Mouse (Mus musculus) embryo, embryonic 9.5 days (tissue): ENCODE measurements around the gene Tlr13.

Experiments used
- DNase-seq: peaks from one replicate; pipeline ENCODE4 v3.0.0-alpha.2; 2017; ENCODE audit errors: extremely low spot score

The Tlr13 gene

GRCm38 (mm10) chrX:106142936-106143335 lies at the start of gene Tlr13:
Tlr13 (plus strand) TSS chrX:106143204.
- no peak for DNase-seq

GRCm38 (mm10) chrX:106105464-106105863 lies 37.5 kb upstream of the Tlr13 start:
- DNase-seq: no peak

DNA sequence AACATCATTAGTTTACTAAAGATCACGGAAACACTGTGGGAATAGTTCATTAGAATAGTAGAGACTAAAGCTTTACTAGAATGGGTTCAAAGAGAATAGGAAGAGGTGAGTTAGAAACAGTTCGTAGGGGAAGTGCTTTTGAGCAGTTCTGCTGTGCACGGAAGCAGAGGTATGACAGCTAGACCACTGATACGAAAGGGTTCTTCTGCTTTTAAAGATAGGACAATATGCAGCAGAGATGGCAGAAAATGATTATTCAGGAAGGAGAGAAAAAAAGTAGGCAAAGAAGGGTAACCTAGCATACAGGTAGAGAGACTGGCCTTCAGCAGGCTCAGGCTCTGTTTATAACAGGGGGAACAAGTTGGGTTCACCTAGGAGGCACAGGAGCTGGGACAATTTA lies 29.1 kb upstream of the Tlr13 start:
- DNase-seq: no peak

DNA sequence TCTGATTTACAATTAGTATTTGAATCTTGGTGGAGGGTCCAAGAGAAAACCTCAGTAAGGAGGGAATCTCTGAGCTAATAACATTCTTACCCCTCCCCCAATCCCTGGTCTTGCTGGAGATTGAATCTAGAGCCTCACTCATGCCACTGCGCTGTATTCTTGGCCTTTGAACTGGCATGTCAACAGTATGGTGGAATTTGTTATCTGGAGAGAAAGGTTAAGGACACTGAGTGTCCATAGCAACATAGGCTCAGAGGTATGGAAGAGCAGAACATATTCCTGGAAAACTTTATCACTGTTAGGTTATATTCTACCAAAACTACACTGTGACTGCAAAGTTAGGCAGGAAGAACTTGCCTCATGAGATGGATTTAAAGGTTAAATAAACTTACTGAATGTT lies 28.3 kb upstream of the Tlr13 start:
- no peak for DNase-seq

DNA sequence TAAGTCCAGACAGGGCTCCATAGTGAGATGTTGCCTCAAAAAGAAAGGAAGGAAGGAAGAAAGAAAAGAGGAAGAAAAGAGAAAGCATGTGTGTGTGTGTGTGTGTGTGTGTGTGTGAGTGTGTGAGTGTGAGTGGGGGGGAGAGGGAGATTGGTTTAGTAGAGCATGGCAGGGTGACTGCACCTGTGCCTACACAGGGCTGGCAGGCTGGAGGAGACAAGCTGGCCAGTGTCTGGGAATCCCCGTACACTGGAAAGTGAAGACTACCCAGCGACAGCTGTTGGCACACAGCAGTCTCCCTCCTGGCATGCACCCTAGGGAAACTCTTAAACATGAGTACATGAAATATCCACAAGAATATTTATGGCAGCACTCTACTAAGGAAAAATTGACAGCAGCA lies 20.2 kb upstream of the Tlr13 start:
- DNase-seq: no peak

- no peak for DNase-seq
Measured at GRCm38 (mm10) chrX:106128283-106128682, 14.7 kb upstream of the Tlr13 start.

DNA sequence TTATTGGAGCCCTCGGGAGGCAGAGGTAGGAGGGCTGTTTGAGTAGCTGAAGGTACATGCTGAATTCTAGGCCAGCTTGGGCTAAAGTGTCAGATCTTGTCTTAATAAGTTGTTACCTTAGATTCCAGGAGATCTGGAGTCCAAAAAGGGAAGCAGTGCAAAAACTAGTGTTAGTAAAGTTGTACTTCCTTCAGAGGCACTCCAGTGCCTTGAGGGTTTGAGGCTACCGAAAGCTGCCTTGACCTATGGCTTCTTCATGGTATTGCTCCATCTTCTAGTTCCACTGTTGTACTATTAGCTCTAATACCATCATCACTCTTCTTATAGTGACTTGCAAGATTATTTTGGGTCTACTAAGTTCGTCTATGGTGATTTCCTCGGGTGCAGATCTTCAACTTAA lies 13.1 kb upstream of the Tlr13 start:
- DNase-seq: no peak

- DNase-seq: no peak
Measured at GRCm38 (mm10) chrX:106134916-106135315, 8.1 kb upstream of the Tlr13 start.

- DNase-seq: no peak
Measured at GRCm38 (mm10) chrX:106135484-106135883, 7.5 kb upstream of the Tlr13 start.

DNA sequence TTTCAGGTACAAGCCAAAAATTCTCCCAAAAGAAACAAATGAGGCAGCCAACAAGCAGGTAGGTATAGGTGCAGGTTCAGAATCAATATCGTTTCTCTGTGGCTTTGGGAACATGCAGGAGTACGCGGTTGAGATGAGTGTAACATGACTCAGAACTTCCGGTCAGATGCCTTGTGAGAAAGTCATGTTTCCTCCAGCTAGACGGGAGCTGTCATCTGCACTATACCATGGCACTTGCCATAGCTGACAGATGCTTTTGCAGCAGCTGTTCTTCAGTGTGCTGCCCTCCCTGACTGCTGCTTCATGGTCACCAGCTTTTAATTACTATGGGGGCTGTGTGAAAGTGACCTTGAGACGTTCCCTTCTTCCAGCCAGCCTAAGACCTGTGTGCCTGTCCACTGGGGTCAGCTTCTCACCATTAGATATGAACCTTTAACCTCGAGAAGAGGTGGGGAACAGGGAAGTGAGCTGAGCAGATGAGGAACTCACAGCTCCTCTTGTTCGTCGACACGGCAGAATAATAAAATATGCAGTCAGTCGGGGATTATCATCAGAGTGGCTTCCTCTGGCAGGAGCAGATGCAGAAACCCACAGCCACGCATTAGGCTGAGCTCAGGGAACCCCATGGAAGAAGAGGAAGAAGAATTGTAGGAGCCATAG lies 7.0 kb upstream of the Tlr13 start:
- DNase-seq: no peak

- DNase-seq: no peak
Measured at GRCm38 (mm10) chrX:106139309-106140070, 3.5 kb upstream of the Tlr13 start.

DNA sequence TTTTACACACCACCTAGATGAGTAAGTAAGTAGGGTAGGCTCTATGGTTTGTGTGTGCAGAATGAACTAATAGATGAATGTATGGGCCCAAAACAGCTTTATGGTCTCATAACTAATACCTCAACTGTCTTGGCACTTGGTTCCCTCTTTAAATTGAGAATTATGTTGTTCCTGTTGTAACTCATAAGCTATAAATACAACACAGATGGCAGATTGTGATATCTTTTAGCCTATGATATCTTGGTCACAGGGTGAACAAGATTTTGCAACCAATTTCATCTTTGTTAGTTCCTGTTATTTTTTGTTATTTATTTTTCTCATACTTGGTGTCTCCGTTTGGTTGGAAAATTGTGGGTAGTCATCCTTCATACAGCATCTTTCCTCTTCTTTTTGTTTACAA lies 5.2 kb downstream of the Tlr13 start:
- DNase-seq: no peak

- no peak for DNase-seq
Measured at GRCm38 (mm10) chrX:106149460-106149859, 6.5 kb downstream of the Tlr13 start.

- no peak for DNase-seq
Measured at GRCm38 (mm10) chrX:106154180-106154586, 11.2 kb downstream of the Tlr13 start.

DNA sequence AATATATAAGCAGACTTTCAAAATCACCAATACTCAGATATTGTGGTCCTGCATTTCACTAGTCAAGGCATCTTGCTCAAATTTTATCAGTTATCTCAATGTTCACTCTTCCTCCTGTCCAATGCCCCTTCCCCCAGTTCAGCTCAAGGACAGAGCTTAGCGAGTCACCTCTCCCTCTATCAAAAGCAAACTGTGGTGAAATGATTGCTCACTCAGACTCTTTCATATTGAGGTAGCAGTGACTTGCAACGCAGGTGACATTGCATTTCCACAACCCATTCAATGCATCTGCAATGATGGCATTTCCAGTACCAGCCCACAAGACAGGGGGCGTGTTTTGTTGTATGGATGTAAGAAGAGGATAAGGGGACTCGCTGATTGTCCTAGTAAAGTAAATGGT lies 12.9 kb downstream of the Tlr13 start:
- no peak for DNase-seq

GRCm38 (mm10) chrX:106163995-106164394 lies 21.0 kb downstream of the Tlr13 start:
- no peak for DNase-seq

DNA sequence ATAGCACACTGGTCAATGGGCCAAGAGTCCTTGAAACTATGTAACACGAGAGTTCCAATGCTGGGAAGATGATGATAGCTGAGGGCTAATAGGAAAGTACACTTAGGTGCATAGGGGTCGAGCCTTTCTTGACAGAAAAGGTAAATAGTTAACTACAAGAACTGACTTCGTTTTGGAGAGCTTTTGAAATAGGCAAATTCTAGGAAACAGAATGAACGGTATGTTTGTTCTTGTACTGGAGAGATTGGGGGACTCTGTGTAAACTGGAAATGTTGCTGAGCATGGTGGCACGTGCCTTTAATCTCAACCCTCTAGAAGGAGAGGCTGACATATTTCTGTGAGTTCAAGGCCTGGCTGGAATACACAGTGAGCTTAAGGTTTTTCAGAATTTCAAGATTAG lies 21.6 kb downstream of the Tlr13 start:
- DNase-seq: no peak

GRCm38 (mm10) chrX:106165089-106165488 lies 22.1 kb downstream of the Tlr13 start:
- DNase-seq: no peak

DNA sequence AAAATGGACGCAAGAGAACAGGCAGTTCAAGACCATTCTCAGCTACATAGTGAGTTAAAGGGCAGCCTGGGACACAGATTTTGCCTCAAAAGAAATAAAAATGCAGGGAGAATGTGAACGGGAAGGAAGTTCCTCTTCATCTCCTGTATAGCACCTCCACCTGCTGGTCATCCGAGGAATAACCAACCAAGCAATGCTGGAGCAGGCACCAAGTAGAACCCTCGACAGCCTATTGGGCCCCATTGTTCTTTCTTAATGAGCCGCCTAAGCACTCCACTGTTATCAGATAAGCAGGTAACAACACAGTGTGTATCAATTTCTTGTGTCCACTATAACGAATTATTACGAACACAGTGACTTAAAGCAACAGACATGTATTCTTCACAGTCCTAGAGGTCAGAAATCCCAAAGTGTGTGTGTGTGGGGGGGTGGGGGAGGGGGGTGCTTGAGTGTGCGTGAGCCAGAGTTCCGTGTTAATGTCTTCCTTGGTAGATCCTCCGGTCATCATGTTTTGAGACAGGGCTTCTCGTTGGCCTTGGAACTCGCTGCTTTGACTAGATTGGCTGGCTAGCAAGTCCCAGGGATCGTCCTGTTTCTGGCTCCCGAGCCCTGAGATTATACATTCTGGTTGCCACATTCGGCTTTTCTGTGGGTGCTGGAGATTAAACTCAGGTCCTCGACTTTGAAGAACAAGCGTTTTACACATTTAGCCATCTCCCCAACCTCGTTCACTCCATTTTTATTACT lies 28.3 kb downstream of the Tlr13 start:
- DNase-seq: peak; percentile 78

DNA sequence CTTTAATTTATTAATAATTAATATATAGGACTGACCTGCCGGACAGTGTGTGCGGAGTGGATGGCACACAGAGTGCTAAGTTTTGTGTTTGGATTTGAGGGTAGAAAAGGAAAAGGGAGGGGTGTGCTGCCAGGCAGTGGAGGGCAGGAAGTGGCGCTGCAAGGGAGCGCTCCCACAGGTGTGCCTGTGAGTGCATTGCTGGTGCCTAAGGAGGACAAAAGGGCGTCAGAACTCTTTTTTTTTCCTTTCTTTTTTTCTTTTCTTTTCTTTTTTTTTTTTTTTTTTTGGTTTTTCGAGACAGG lies 28.8 kb downstream of the Tlr13 start:
- no peak for DNase-seq

GRCm38 (mm10) chrX:106176331-106176730 lies 33.3 kb downstream of the Tlr13 start:
- DNase-seq: no peak

- DNase-seq: peak; percentile 25
Measured at GRCm38 (mm10) chrX:106184279-106184678, 41.3 kb downstream of the Tlr13 start.

GRCm38 (mm10) chrX:106185706-106186105 lies 42.7 kb downstream of the Tlr13 start:
- DNase-seq: peak; percentile 35
